Mouse (Mus musculus): Measurements from ENCODE around the gene Olfr972. TPM values are rescaled to one million over a fixed set of nuclear protein-coding genes. Genes with fewer than 3 reads are reported as not detected.
"Not testable (repeated sequence)": the region's sequence is repeated elsewhere in the genome, so short reads cannot be mapped to it uniquely, and the experiment has no call there.

Gene Olfr972
- not detected for total RNA-seq (2021)

DNA sequence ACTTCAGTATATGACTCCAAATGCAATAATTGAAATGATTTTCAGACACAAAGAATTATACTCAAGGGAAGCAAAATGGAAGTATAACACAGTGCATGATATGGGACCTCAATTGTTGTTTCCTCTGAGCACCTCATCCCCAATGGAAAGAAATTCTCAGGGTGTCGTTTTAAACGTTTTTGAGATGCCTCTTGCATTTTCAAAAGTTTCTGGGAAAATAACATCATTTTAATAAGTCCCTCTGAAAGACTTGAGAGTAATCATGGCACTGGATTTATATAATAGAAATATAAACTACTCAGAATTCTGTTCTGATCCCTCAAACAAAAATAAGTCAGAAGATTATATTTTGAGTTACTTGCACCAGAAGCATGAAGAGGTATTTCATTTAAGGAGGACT lies at the start of gene Olfr972:
Gene Olfr972 (plus strand): TSS at position 301 of the 400 bp plus-strand sequence.
- DNase-seq: no peak

DNA sequence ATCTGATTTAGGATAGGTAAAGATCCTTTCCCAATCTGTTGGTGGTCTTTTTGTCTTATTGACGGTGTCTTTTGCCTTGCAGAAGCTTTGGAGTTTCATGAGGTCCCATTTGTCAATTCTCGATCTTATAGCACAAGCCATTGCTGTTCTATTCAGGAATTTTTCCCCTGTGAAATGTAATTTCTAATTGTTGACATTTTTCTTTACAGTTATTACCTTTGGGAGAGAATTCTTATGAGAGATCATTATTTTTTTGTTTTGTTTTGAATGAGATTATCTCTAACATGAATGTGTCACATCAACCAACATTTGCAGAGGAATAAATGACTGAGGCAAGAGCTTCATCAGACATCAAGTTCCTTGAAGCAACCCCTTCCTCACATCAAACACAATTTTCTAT lies 29.6 kb upstream of the Olfr972 start, which contains the start of gene Olfr971:
Gene Olfr971 (plus strand): TSS at position 301 of the 400 bp plus-strand sequence.
- not testable (repeated sequence) for DNase-seq

DNA sequence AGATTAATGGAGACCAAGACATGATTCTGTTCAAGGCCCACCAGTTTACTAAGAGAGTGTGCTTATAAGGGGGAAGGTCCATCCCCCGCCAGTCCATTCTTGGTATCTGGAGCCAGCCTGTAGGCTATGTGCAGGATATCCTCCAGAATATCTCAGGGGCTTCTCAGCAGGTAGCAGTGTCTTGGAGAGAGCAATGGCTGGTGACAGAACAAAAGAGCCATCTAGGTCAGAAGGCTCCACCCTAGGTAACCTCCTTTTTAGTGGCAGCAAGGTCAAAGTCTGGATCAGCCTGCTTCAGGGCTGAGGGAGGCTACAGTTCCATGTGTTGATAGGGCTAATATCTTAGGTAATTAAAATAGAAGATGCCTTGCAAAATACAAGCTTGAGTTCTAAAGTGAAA lies 5.8 kb downstream of the Olfr972 start:
- DNase-seq: not testable (repeated sequence)

GRCm38 (mm10) chr9:39877541-39878396 lies 11.5 kb downstream of the Olfr972 start:
- not testable (repeated sequence) for DNase-seq

DNA sequence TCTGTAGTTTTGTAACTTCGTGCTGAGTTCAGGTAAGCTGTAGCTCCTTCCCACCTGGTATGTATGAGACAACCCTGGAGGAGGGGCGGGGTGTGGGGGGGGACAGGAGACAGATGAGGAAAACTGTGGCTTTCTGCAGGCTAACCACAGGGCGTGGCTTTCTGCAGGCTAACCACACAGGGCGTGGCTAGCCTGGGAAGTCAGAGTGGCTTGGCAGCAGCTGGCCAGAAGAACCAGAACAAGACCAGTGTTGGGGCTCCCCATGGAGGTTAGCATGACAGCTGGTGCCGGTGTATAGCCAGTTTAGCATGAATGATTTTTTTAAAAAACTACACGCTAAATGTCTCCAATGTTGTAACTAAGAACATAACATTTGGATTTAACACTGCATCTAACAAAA lies 38.9 kb downstream of the Olfr972 start:
- DNase-seq: no peak

DNA sequence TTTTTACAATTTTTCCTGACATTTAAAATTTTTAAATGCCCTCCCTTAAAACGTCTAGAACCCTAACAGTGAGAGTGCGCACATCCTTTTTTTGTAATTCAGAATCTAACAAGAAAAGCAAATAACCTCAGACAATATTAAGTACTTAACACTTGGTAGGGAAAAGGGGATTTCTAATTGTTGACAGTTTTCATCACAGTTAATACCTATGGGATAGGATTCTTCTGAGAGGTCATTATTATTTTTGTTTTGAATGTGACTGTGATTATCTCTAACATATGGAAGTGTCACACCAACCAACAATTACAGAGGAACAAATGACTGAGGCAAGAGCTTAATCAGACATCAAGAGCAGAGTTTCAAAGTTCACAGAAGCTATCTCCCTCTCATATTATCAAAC lies 40.8 kb downstream of the Olfr972 start, which contains the start of gene Olfr229:
Gene Olfr229 (plus strand): TSS at position 301 of the 400 bp plus-strand sequence.
- DNase-seq: no peak

GRCm38 (mm10) chr9:39909939-39910338 lies 43.7 kb downstream of the Olfr972 start:
- no peak for DNase-seq

Other genes starting within 250 kb of the Olfr972 start
- not detected for gene Olfr960, start 245.0 kb upstream of the Olfr972 start, total RNA-seq (2021)
- not detected for gene Olfr961, start 221.3 kb upstream of the Olfr972 start, total RNA-seq (2021)
- gene Olfr963, start 199.2 kb upstream of the Olfr972 start, total RNA-seq (2021): not detected
- not detected for gene Olfr149, start 159.3 kb upstream of the Olfr972 start, total RNA-seq (2021)
- not detected for gene Olfr965, start 155.1 kb upstream of the Olfr972 start, total RNA-seq (2021)
- not detected for gene Olfr150, start 135.4 kb upstream of the Olfr972 start, total RNA-seq (2021)
- not detected for gene Olfr967, start 120.2 kb upstream of the Olfr972 start, total RNA-seq (2021)
- not detected for gene Olfr968, start 83.2 kb upstream of the Olfr972 start, total RNA-seq (2021)
- gene Olfr969, start 75.5 kb upstream of the Olfr972 start, total RNA-seq (2021): not detected
- gene Olfr970, start 57.6 kb upstream of the Olfr972 start, total RNA-seq (2021): not detected
- not detected for gene Olfr971, start 29.5 kb upstream of the Olfr972 start, total RNA-seq (2021)
- gene Olfr229, start 40.9 kb downstream of the Olfr972 start, total RNA-seq (2021): not detected
- gene Olfr974, start 71.1 kb downstream of the Olfr972 start, total RNA-seq (2021): not detected
- gene Olfr975, start 85.6 kb downstream of the Olfr972 start, total RNA-seq (2021): not detected
- not detected for gene Olfr976, start 94.7 kb downstream of the Olfr972 start, total RNA-seq (2021)
- gene Olfr978, start 125.7 kb downstream of the Olfr972 start, total RNA-seq (2021): not detected
- not detected for gene Olfr979, start 137.0 kb downstream of the Olfr972 start, total RNA-seq (2021)
- not detected for gene Olfr980, start 143.2 kb downstream of the Olfr972 start, total RNA-seq (2021)
- gene Olfr981, start 155.0 kb downstream of the Olfr972 start, total RNA-seq (2021): not detected
- gene Olfr982, start 207.4 kb downstream of the Olfr972 start, total RNA-seq (2021): not detected
- not detected for gene Olfr983, start 227.2 kb downstream of the Olfr972 start, total RNA-seq (2021)
- not detected for gene Olfr984, start 247.8 kb downstream of the Olfr972 start, total RNA-seq (2021)

Measured in heart, postnatal 4 days (tissue).